Mouse (Mus musculus) liver, embryonic 14.5 days (tissue): ENCODE measurements around the gene Ces5a.

Source experiments
- CTCF ChIP-seq: IDR thresholded peaks from 2 replicates; pipeline ENCODE4 v1.5.1; 2016; ENCODE audit warnings: antibody characterized with exemption, low read depth, control low read depth
- EP300 ChIP-seq: IDR thresholded peaks from 2 replicates; pipeline ENCODE4 v1.6.1; 2016; ENCODE audit warnings: antibody characterized with exemption, low read depth

GRCm38 (mm10) chr8:93571369-93571985, 35.8 kb upstream of the Ces5a start:
- TF ChIP-seq CTCF (no peak), EP300 (no peak)
